Mouse (Mus musculus) kidney, adult 11 months (tissue): ENCODE measurements around the gene Hand1.

ENCODE experiments used
- DNase-seq: peaks from one replicate; pipeline ENCODE4 v3.0.0; 2022

The Hand1 gene

GRCm38 (mm10) chr11:57800971-57801765 is 31.4 kb downstream of the Hand1 start, which contains the start of gene Sap30l:
TSS of gene Sap30l (plus strand) at chr11:57801637.
- peak; percentile 98 for DNase-seq

GRCm38 (mm10) chr11:57800266-57800951 is 32.2 kb downstream of the Hand1 start:
- peak; percentile 58 for DNase-seq

- no peak for DNase-seq
These were observed 33.2 kb downstream of the Hand1 start for GRCm38 (mm10) chr11:57799456-57799855.

GRCm38 (mm10) chr11:57797828-57798227 is 34.8 kb downstream of the Hand1 start:
- no peak for DNase-seq

GRCm38 (mm10) chr11:57795086-57795485 is 37.5 kb downstream of the Hand1 start:
- DNase-seq: no peak

- no peak for DNase-seq
These were observed 41.6 kb downstream of the Hand1 start for GRCm38 (mm10) chr11:57790866-57791535.

- peak; percentile 49 for DNase-seq
These were observed 44.7 kb downstream of the Hand1 start for GRCm38 (mm10) chr11:57787913-57788312.

- DNase-seq: peak; percentile 18
These were observed 45.8 kb downstream of the Hand1 start for GRCm38 (mm10) chr11:57786616-57787418.

GRCm38 (mm10) chr11:57779824-57780223 is 52.8 kb downstream of the Hand1 start:
- DNase-seq: no peak
